Mouse (Mus musculus): ENCODE data around the gene Ankrd6.

Gene Ankrd6

DNA sequence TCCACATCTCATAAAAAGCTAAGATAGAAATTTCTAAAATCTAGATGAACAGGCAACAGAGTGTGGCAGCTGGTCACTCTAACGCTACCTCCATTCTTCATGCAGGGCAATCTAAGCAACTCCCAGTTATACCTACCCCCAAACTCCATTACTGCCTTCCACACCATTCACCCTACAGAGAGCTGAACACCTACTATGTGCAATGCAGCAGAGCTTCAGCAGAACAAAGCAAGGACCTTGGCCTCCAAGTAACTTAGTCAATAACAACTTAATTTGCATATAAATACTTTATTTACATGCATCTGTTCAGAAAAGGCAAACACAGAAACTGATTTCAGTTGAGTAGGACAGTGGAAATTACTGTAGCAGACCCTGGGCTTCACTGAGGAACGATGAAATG lies 44.7 kb downstream of the Ankrd6 start:
- DNase-seq (ENCODE audit: extremely low spot score, low spot score), result no peak

DNA sequence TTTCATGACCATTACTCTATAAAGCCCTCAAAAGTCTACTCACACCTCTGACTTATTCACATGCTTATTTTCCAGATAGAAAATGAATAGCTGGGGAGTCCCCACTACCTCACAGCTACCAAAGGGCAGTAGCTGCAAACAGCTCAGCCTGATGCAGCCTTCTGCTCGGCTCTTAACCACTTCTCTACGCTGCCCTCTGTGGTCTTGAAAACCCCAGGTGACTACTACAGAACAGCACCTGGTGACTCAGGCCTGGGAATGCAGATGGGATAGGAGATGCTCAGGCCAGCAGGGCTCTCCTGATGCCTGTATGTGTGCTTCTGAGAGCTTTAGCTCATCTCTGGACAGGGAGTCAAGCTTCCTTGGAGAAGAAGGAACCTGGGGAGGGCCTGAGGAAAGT lies 45.3 kb downstream of the Ankrd6 start:
- DNase-seq (ENCODE audit: extremely low spot score, low spot score), result no peak

DNA sequence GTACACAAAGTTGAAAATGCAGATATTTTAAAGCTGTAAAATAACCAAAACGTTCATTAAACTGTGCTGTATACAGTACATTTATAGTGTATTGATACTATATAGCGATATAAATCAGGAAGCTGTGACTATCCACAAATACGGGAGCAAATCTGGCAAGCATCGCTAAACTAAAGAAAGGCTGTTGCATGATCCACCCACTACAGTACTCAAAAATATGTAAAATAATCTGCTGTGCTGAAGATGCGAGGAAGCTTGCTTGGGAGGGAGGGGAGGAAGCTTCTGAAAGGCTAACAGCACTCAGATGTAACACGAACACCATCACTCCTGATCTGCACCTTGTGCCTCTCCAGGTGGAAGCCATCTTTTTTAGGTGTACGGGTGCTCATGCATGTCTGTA lies 46.8 kb downstream of the Ankrd6 start:
- no peak for DNase-seq (ENCODE audit: extremely low spot score, low spot score)

DNA sequence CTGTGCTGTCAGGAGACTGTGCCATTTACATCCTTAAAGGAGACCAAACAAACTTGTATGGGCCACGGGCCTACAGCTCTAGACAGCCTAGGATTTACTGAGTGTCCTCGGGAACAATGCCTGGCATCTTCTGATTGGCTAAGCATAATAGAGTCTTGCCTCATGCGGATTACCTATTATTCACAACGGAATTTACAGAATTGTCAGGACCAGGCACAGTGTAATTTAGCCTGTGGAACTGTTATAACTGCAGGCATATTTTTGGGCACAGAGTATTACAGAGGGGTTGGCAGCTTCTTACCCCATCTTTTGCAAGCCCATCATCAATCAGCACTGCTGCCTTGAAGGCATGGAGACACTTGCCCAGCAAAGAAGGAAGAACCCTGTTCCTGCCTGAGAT lies 51.6 kb downstream of the Ankrd6 start:
- no peak for DNase-seq (ENCODE audit: extremely low spot score, low spot score)

DNA sequence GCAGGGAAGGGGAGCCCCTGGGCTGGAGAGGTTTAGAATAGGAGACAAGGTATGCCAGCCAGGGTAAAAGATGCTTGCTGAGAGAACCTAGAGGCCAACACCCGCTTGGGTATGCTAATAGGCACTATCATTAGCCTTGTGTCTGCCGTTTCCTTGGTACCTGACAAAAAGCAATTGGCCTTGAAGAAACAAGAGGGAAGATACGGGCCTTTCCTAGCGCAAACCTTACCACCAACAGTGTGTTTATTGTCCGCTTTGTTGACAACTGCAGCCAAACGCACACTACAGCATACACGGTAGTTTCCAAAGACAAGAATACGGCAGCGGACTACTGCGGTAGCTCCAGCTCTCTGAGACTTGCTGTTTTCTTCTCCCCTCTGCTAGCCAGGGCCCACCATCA lies 59.3 kb downstream of the Ankrd6 start:
- DNase-seq (ENCODE audit: extremely low spot score, low spot score), result no peak

DNA sequence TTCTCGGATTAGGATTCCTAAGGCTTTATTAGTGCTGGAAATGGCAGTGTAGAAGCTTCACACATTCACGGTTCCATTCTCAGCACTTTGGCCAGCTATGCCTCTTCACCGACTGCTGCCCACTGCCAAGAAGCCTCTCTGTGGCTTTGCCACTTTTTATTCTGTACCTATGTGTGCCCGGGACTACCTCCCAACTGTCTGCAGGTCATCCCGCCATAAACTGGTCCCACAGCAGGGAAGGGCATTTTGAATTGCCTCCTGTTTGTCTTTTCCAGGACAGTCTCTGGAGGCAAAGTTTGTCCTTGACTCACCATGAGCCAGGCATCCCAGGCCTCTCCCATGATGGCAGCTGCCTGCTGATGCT lies 59.9 kb downstream of the Ankrd6 start:
- DNase-seq (ENCODE audit: extremely low spot score, low spot score), result no peak

DNA sequence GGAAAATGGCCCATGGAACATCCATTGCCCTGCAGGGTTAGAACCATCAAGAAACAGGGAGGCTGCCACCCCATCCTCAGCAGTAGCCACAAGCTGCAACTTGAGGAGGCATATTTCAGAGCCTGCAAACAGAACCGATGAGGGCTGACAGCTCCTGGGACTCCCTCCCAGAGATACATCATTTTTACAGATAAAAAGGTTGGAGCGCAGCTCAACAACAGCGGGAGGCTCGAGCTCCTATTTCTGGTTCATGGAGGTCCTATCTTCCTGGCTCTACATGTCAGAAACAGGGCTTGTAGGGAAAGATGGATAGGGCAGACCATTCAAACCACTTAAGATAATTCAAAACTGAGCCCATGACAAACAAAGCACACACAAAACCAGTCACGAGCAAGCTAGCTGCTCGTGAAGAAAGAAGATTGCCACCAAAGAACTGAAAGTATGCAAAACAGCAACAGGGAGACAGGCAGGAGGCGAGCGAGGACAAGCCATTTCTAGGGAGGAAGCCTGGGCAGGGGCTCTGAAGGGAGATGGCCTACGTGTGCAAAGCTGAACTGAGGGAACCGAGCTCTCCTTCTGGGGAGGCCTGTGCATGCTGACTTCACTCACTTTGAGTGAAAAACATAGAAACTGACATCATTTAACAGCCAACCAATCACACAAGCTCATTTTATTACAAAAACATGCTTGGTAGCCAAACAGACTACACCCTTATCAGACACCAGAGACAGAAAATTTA lies 60.5 kb downstream of the Ankrd6 start:
- DNase-seq (ENCODE audit: extremely low spot score, low spot score), result no peak

DNA sequence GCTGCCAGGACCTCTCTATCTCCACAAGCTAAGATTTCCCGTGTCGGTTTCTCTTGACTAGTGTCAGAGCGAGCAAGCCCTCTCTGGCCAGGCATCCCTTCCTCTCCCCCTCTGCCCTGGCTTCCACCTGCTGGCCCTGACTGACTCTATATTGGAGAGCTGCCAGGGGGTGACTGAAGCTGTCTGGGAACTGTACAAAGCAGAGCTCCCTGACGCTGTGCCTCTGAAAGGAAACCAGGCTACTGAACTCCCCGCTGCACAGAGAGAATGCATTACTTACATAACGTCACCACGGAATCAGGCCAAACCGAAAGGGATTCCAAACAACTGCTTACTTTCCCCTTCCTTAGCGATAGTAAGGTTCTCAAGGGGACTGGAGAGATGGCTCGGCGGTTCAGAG lies 61.4 kb downstream of the Ankrd6 start:
- DNase-seq (ENCODE audit: extremely low spot score, low spot score), result no peak

DNA sequence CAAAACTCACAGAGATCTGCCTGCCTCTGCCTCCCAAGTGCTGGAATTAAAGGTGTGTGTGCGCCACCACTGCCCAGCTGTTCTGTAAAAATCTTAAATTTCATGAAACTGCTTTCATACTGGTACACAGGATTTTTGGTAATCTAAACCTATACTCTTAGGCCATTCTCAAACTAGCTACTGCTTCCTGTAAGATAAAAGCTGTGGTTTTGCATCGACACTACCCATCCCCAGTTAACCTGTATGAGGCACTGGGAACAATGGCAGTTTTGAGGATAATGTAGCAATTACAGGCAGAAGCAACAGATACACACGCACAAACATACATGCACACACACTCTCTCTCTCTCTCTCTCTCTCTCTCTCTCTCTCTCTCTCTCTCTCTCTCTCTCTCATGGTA lies 64.2 kb downstream of the Ankrd6 start:
- DNase-seq (ENCODE audit: extremely low spot score, low spot score), result no peak

DNA sequence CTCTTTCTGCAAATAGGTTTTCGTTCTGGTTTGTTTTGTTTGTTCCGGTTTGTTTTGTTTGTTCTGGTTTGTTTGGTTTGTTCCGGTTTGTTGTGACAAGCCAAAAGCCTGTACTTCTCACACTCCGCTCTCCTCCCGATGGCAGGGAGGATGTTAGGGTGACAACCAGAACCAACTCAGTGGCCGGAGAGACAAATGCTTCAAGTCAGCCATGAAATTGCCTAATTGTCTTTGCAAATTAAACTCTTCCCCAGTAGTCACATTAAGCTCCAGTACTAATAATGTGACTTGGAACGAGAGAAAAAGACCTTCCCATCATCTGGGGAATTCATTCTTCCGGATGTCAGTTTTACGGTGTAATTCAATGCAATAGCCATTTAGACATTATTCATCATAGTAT lies 66.0 kb downstream of the Ankrd6 start:
- no peak for DNase-seq (ENCODE audit: extremely low spot score, low spot score)

DNA sequence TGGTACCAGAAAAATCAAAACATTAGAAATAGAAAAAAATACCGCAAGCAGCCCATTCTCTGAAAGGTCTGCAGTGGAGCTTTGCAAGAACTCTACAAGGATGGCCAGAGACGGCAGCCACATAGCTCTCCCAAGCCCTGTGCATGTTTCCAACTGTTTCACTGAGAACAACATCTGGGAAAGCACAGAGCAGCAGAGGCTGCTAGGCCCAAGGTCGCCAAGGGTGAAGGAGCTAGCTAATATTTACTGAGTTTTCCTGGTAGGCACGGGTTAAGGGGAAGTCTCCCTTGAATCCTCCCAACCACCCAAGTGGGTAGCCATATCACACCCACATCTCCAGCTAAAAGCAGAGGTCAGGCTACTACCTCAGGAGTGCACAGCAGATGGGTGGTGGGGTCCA lies 69.6 kb downstream of the Ankrd6 start:
- no peak for DNase-seq (ENCODE audit: extremely low spot score, low spot score)

DNA sequence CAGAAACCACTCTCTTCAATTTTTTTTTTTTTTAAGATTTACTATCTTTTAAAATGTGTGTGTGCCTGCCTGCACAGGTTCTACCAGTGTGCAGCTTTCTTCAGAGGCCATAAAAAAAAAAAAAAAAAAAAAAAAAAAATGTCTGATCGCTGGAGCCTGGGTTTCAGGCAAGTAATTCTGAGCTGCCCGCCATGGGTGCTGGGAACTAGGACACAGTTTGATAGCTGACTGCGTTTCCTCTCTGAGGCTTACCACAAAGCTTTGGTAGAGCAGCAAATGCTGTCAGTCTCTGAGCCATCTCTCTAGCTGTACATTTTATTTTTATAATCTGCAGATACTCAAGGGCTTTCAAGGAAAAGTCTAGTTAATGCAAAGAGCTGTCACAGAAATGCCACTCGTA lies 76.0 kb downstream of the Ankrd6 start:
- DNase-seq (ENCODE audit: extremely low spot score, low spot score), result no peak

DNA sequence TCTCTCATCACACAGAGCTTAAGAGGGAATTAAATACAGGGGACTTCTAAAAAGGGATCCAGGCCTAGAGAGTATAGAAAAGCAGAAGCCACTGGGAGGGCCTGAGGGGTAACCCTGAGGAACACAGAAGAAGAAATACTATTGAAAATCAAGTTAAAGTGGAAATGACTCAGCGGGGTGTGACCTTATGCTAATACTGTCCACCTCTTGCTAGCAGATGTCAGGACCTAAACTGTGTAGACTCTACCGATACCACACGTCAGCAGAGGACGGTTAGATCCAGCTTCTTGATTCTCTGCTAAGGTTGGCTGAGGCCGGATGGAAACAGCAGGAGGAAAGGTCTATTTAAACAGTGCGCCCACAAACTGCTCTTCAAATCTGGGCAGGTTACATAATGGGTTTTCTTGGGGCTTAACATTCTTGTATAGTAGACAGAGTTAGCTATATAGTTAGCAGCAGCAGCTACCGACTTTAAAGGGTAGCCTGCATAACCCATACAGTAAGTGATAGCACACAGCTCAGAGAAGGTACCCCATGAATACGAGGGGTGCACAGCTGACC lies 78.4 kb downstream of the Ankrd6 start:
- DNase-seq (ENCODE audit: extremely low spot score, low spot score), result no peak

DNA sequence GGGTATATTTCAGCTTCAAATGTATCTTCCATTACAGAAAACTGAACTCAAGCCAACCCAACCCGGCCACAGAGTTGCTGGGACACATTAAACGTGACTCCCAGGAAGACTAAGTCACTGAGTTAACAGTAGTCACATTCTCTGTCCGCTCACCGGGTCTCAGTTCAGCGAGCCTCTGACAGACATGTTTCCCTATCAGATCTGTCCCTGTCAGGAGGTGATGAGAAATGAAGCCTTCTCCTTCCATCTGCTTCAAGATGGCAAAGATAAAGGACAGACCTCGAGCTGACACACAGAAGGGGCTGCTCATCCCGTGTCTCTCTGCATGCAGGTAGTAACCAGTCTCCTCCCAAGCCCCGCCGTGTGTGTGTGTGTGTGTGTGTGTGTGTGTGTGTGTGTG lies 81.3 kb downstream of the Ankrd6 start:
- no peak for DNase-seq (ENCODE audit: extremely low spot score, low spot score)

DNA sequence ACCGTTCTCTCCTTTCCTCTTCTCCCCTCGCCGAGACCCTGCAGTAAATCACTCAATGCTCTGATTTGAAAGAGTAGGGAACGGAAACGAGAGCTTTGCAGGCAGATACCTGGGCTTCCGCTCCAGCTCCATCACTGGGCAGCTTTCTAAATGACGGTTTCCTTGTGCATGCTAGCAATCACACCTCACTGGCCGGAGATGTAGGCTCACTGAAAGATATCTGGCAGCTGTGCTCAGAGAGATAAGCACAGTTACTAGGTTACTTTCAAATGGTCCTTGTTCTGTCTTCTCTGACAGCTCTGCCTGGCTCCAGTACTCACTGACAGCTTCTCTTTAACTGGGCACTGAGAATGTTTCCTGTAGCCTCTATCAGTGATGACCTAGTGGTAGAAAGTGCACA lies 81.8 kb downstream of the Ankrd6 start:
- DNase-seq (ENCODE audit: extremely low spot score, low spot score), result no peak

DNA sequence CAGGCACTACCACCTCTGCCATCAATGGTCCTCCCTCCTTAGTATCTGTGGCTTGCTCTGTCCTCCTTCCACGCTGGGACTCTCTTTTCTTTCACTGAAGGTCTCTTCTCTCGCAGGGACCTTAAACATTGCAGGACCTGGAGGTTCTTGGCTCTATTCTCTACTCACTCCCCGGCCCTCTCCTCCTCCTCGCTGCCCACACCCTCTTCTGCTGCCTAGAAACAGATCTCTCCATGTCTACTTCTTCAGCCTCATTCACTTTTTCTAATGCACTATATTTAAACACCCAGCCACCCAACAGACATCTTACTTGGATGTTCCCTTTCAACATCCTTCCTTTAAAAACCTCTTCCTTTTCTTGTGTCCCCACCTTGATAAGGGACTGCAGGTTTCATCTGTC lies 82.2 kb downstream of the Ankrd6 start:
- no peak for DNase-seq (ENCODE audit: extremely low spot score, low spot score)

DNA sequence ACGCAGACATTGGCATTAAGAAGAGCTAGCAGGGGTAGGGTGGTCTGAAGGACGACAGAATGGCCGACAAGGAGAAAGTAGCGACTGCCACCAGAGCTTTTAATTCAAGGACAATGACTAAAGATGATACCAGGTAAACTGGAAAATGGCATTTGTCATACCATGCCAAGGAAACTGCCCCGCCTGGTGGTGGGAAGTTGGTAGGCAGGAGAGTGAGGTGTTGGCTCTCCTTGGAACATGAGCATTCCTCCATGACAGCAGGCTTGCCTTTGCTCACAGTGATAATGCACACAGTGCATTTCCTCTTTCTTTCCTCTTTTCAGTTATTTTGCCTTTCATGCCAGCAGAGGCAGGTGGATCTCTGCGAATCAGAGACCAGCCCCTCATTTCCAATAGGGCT lies 83.2 kb downstream of the Ankrd6 start:
- no peak for DNase-seq (ENCODE audit: extremely low spot score, low spot score)

DNA sequence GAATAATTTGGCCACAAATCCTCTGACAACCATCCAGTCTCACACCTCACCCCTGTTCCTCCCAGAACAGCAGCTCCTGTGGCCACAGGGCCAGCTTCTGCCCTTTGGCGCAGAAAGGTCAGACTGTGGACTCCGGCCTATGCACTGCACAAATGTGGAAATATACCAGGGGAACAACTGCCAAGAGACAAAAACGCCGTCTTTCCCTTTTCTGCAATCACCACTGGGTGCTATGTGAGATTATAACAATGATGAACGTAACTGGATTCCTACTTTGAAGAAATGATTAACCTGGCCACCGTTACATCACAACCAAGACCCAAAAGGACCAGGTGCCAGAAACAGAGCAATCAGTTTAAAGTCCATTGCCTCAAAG lies 85.8 kb downstream of the Ankrd6 start:
- DNase-seq (ENCODE audit: extremely low spot score, low spot score), result no peak

DNA sequence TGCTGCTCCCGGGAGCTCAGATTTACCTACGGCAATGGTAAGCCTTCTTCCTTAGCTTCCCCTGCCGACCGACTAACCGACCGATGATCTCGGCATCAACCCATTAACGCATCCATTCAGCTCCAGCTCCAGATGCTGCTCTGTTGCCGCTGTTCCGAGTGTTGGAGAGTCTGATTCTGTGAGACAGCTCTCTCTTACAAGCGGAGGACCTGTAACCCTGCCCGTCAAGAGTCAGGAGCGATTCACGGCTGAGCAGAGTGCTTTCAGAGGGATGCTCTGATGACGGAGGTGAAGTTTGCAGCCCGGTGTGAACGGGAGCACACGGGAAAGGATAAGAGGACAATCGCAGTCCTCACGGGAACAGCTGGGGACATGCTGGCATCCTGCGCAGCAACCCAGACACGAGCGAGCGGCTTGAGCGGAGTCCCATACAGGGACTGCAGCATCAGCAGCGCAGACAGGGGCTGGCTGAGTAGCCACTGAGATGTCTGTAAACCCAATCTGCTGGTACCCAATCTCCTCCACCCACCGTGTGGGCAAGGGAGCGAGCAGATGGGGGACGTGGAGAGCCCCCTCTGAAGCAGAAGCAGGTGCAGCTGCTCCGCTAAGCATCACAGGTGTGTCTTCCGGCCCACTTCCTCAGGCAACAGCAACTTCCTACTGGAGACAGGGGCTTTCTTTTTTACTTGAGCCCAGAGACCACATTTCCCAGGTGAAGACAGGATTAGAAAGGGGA lies 86.3 kb downstream of the Ankrd6 start:
- no peak for DNase-seq (ENCODE audit: extremely low spot score, low spot score)

DNA sequence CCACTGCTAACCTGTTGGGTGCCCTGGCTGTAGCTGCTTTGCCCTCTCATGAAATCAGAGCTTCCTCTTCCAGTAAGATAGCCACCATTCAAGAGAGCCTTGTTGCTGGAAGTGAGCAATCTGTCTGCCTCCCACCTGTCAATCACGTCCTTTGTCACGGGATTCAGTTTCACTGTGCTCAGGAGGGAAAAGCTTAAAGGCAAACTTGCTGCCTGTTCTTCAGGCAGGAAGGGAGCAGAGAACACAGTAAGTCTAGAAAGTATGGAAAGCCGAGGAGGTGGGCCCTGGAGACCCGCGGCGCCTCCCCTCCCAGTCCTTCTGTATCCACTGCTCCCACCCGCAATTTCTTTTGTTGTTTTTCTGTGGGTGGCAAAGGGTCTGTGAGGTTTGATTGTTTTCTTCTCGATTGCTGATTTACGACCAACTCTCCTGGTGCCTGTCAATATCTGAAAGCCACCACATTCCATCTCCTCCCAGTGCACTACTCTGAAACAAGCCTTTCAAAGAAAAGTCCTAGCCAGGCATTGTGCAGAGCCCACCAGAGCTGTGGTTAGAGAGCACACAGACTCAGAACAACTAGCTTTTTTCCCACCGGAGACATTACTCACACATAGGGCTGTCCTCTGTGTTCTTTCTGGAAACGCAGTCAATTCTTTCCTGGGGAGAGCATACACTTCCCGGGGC lies 87.1 kb downstream of the Ankrd6 start:
- peak; percentile 44 for DNase-seq (ENCODE audit: extremely low spot score, low spot score)

DNA sequence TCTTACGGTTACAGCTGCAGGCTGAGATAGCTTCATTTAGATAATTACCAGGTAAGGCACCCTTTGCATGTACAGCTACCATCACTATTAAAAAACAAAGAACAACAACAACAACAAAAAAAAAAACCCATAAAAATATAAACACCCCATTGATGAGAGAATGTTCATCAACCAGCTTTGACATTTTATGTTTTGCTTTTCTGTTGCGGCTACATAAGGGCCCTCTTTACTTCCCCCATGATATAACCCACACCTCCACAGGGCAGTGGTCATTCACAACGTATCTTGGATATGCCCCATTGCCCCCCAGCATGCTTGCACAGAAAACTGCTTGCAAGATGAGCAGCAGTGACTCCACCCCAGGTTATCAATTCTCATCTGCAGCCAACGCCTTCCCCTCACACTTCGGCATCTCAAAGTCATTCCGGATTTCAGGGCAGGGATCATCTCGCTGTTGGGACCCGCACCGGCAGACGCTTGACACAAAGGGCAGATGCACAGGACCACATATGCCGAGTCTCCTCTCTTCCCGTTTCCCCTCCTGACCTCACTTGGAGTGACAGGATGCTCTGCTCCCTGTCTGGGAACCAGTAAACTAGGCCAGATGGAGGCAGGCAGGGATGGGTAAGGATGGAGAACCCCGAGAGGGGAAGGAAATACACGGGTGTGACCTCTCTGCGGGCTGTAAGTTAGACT lies 87.7 kb downstream of the Ankrd6 start:
- DNase-seq (ENCODE audit: extremely low spot score, low spot score), result no peak
